Mouse (Mus musculus) kidney, adult 2 months (tissue): ENCODE measurements around the gene Map4k4. TPM values are rescaled to one million over a fixed set of nuclear protein-coding genes. Genes with fewer than 3 reads are reported as not detected.

Experiments used
- DNase-seq: peaks from one replicate; pipeline ENCODE4 v3.0.0; 2021
- H3K27ac ChIP-seq: fragments of 200-500 bp; 2 replicates; pipeline ENCODE4 v1.5.1; 2012; ENCODE audit warnings: low read depth, low read length, control low read depth, inconsistent platforms; ENCODE audit not compliant: insufficient read depth
- H3K27me3 ChIP-seq: fragments of 200-500 bp; replicated peaks from 2 replicates; pipeline ENCODE4 v1.6.1; 2012; ENCODE audit warnings: mild to moderate bottlenecking, moderate library complexity, low read length, inconsistent platforms; ENCODE audit not compliant: control insufficient read depth, insufficient read depth
- H3K36me3 ChIP-seq: fragments of 200-500 bp; 2 replicates; pipeline ENCODE4 v1.6.1; 2012; ENCODE audit warnings: mild to moderate bottlenecking, moderate library complexity, low read length, inconsistent platforms; ENCODE audit not compliant: control insufficient read depth, insufficient read depth
- H3K4me1 ChIP-seq: fragments of 200-500 bp; 2 replicates; pipeline ENCODE4 v1.6.1; 2011; ENCODE audit warnings: low read length; ENCODE audit not compliant: control insufficient read depth, insufficient read depth
- H3K4me3 ChIP-seq: fragments of 200-500 bp; 2 replicates; pipeline ENCODE4 v1.5.1; 2011; ENCODE audit warnings: mild to moderate bottlenecking, low read depth, low read length, control low read depth; ENCODE audit not compliant: insufficient read depth
- CTCF ChIP-seq: fragments of 200-500 bp; conservative IDR thresholded peaks from 2 replicates; pipeline ENCODE4 v1.5.1; 2011; ENCODE audit warnings: low read depth, mild to moderate bottlenecking, control low read depth, low read length, moderate library complexity, mixed read lengths; ENCODE audit not compliant: insufficient read depth, insufficient read length
- POLR2A ChIP-seq: fragments of 200-500 bp; IDR thresholded peaks from one replicate; pipeline ENCODE4 v1.6.1; 2011; ENCODE audit warnings: low read depth, low read length, control low read depth
- WGBS: fragments of 180-500 bp; shearing (Covaris S2); methylation state at CpG from one replicate; pipeline ENCODE4 v1.1.7; 2018; 5-methylcytosine and 5-hydroxymethylcytosine counted together
- polyA plus RNA-seq: library from polyadenylated mRNA; depleted of rRNA; stranded (reverse); fragments of >200 nt; gene quantifications from 2 replicates; pipeline ENCODE4 v1.2.3, GENCODE M21; 2012

Gene Map4k4
- polyA plus RNA-seq, 1 experiment, result 29.2 TPM

DNA sequence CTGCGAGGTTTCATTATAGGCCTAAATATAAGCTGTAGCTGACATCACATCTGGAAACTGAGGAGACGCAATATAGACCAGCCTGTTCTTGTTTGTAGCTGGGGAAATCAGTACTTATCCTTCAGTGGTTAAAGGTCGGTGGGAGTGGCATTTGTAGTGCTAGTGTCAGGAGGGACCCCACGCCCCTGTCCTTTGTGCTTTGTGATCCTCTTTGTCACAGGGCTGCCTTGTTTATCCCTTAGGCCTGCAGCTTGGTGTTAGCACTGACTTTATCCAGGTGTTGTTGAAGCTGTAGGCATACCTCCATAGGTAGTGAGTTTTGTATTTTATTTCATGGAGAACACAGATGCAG, 44.2 kb downstream of the Map4k4 start:
- no peak for DNase-seq
- H3K4me3 ChIP-seq, result no peak overlapping the region
- WGBS, result 51% methylated on average over 4 of the region's 4 CpGs
- TF ChIP-seq CTCF, result no peak
- TF ChIP-seq POLR2A, result no peak
- H3K27me3 ChIP-seq, result no peaks in the 10 kb centered on the region
- H3K27ac ChIP-seq, result no peak overlapping the region
- H3K36me3 ChIP-seq, result no peaks in the 10 kb centered on the region
- peaks cover 25% of the 10 kb centered on the region for H3K4me1 ChIP-seq

DNA sequence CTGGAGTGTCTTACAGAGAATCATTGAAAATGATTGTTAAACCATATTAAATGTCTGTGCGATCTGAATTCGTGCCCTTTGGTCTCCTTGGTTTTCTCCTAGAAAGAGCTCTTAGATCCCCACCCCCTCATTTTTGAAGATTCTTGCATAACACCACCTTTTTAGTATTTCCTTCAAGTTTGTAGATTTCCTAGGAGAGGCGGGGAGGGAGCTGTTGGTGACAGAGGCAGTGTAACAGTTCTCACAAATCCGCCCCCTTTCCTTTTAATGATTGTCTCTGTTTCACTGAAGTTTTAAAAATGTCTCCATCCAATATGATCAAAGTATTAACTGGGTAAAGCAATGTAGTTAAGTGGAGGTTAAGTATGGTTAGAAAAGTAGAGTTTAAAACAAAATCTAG, 45.7 kb downstream of the Map4k4 start:
- Histone ChIP-seq H3K27ac (no peak overlapping the region), H3K4me1 (peaks cover 20% of the 10 kb centered on the region), H3K36me3 (no peaks in the 10 kb centered on the region), H3K4me3 (no peak overlapping the region), H3K27me3 (no peaks in the 10 kb centered on the region)
- 58% methylated on average over 4 of the region's 4 CpGs for WGBS
- TF ChIP-seq CTCF (no peak), POLR2A (no peak)
- no peak for DNase-seq

DNA sequence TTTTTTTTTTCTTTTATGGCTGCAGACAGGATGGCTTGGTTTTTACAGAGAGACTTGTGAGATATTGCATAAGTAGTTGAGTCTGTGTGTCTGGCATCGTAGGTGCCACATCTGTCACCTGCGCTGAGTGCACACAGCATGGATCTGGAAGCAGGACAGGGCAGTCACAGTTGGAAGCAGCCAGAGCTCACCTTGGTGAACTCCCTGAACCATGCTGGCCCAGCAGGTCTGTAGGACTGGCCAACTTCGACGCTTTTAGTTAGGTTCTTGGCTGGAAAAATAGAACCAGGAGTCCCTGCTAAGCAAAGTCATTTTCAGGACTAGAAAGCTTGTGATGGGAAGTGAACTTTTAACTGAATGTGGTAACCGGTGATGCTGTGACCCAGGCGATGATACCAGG, 46.5 kb downstream of the Map4k4 start:
- 63% methylated on average over 6 of the region's 6 CpGs for WGBS
- TF ChIP-seq POLR2A (no peak), CTCF (no peak)
- Histone ChIP-seq H3K36me3 (no peaks in the 10 kb centered on the region), H3K27ac (no peak overlapping the region), H3K27me3 (no peaks in the 10 kb centered on the region), H3K4me3 (no peak overlapping the region), H3K4me1 (peaks cover 14% of the 10 kb centered on the region)
- DNase-seq, result no peak

DNA sequence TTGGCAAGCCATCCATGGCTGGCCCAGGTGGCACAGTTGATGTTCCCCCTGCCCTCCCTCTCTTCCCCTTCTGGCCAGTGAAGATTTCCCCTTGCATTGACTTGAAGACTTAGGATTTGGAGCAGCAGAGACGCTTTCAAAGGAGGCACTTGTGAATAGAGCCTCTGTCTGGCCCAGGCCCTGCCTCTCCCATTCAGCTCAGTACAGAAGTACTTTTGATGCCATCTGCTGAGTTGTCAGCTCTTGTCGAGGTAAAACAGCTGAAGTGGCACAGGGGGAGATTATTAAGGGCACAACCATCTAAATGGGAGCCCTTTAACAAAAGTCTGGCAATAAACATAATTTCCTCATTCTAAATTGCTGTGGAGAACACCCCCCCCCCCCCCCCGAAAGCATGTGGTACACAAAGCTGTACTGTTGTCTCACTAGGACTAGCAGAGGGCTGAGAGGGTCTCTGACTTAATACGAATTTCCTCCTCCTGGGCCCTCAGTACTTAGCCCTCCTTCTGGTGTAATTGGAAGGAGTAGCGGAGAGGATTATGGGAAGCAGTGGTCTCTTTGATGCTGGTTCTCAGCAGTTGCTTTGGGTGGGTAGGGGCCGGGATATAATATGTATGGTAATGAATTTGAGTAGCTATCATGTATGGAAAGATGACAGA, 47.1 kb downstream of the Map4k4 start:
- Histone ChIP-seq H3K27ac (no peak overlapping the region), H3K27me3 (no peaks in the 10 kb centered on the region), H3K4me3 (no peak overlapping the region), H3K4me1 (peaks cover 16% of the 10 kb centered on the region), H3K36me3 (no peaks in the 10 kb centered on the region)
- 73% methylated on average over 6 of the region's 6 CpGs for WGBS
- DNase-seq, result no peak
- TF ChIP-seq CTCF, result no peak
- TF ChIP-seq POLR2A, result no peak

DNA sequence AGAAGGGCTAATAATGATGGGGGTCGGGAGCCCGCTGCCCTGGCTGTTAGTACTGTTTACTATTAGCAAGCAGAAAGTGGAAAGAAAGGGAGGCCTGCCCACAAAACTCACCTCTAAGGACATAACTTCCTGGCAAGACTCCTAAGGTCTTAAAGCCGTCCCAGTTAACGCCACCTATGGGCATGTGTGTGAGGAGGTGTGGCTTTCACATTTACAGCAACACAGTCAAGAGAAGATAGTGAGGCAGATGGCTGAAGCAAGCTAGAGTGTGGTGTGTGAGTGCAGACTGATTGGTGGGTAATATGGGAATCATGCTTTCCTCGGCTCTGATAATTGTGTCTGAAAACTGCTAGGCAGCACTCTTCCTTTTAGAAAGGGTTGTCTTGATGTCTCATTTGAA, 48.5 kb downstream of the Map4k4 start:
- TF ChIP-seq CTCF, result no peak
- TF ChIP-seq POLR2A, result no peak
- no peaks in the 10 kb centered on the region for H3K36me3 ChIP-seq
- H3K4me1 ChIP-seq, result peaks cover 19% of the 10 kb centered on the region
- H3K27ac ChIP-seq, result no peak overlapping the region
- DNase-seq, result no peak
- no peak overlapping the region for H3K4me3 ChIP-seq
- 29% methylated on average over 5 of the region's 5 CpGs for WGBS
- H3K27me3 ChIP-seq, result no peaks in the 10 kb centered on the region

DNA sequence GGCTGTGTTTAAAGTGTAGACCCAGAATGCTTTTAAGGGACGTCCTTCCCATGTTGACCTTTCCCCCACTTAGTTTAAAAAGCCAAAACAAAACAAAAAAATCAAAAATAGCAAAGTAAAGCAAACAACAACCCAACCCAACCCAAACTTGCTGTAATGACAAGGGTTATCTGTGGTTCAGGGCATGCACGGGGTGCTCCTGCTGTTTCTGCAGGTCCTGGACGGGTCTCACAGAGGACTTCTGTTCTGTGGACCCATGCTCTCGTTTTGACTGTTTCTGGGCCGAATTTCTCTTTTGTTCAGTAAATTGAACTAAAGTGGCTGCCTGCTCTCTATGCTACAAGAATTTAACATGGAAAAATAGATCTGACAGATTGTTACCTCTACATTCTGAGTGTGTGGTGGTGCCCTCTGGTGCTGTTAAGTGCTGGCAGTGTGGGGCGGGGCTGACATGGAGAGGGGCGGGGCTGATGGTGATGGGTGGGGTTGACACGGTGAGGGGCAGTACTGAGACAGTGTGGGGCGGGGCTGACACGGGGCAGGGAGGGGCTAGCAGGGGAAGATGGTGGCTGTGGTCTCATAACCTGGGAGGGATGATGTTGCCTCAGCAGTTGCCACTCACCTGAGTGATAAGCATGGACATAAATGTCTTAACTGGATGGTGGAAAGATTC, 49.2 kb downstream of the Map4k4 start:
- H3K27me3 ChIP-seq, result no peaks in the 10 kb centered on the region
- 0 out of 2 replicates have a peak, but pooled peaks have one; percentile 5 for TF ChIP-seq CTCF
- TF ChIP-seq POLR2A, result no peak
- H3K27ac ChIP-seq, result no peak overlapping the region

DNA sequence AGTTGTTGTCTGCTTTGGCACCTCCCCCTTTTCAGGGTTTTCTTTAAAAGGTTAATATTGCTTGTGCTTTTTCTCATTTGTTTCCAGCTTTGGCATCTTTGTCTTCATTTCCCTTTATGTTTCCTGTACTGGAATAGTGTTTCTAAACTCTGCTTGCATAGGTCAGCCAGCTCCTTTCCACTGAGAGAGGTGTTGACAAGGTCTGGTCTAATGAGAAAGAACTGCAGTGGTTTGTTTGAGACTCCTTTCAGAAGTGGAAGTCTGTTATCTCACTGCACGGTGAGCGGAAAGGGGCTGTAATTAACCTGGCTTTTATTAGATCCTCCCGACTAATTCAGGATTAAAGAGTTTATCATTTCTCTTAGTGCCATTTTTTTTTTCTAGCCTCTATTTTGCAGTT, 49.9 kb downstream of the Map4k4 start:
- no peaks in the 10 kb centered on the region for H3K36me3 ChIP-seq
- TF ChIP-seq CTCF, result no peak
- TF ChIP-seq POLR2A, result no peak
- WGBS, result 65% methylated on average over 3 of the region's 3 CpGs
- no peak for DNase-seq
- H3K27ac ChIP-seq, result no peak overlapping the region
- H3K27me3 ChIP-seq, result no peaks in the 10 kb centered on the region
- H3K4me3 ChIP-seq, result no peak overlapping the region
- H3K4me1 ChIP-seq, result peaks cover 14% of the 10 kb centered on the region

More for the DNA sequence above, 49.2 kb downstream of the Map4k4 start:
- DNase-seq, result no peak
- 36% methylated on average over 10 of the region's 10 CpGs for WGBS
- Histone ChIP-seq H3K4me3 (no peak overlapping the region), H3K36me3 (no peaks in the 10 kb centered on the region), H3K4me1 (peaks cover 14% of the 10 kb centered on the region)
